Mouse (Mus musculus) granulocyte monocyte progenitor cell, adult 5-6 weeks (primary cell): Measurements from ENCODE around the gene Tom1l2. TPM values are rescaled to one million over a fixed set of nuclear protein-coding genes. Genes with fewer than 3 reads are reported as not detected.

ENCODE experiments used
- ATAC-seq: replicated peaks from 2 replicates; pipeline ENCODE4 v1.8.0; 2016; ENCODE audit warnings: mild to moderate bottlenecking, moderate TSS enrichment, inconsistent platforms; ENCODE audit not compliant: poor library complexity, severe bottlenecking
- total RNA-seq, 2 experiments: library from RNA; stranded (forward) in 1 of 2; stranded (reverse) in 1 of 2; fragments of 200-712, 200-1000 nt in 1 of 2; fragments of >200 nt in 1 of 2; fragmentation: Nextera tagmentation in 1 of 2; gene quantifications; 2 replicates each; pipeline ENCODE4 v1.2.3; 2014 to 2017

Gene Tom1l2
- total RNA-seq, 2 experiments from 2014 or later: 3.3 to 16.8 TPM

DNA sequence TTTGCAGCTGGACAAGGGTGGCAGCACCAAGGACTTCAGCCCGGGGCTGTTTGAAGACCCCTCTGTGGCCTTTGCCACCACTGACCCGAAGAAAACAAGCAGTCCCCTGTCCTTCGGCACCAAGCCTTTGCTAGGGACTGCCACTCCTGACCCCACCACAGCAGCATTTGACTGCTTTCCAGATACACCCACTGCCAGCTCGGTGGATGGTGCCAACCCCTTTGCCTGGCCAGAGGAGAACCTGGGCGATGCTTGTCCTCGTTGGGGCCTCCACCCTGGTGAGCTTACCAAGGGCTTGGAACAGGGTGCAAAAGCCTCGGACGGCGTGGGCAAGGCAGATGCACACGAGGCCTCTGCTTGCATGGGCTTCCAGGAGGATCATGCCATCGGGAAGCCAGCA lies 165.6 kb downstream of the Tom1l2 start:
- ATAC-seq: no peak

DNA sequence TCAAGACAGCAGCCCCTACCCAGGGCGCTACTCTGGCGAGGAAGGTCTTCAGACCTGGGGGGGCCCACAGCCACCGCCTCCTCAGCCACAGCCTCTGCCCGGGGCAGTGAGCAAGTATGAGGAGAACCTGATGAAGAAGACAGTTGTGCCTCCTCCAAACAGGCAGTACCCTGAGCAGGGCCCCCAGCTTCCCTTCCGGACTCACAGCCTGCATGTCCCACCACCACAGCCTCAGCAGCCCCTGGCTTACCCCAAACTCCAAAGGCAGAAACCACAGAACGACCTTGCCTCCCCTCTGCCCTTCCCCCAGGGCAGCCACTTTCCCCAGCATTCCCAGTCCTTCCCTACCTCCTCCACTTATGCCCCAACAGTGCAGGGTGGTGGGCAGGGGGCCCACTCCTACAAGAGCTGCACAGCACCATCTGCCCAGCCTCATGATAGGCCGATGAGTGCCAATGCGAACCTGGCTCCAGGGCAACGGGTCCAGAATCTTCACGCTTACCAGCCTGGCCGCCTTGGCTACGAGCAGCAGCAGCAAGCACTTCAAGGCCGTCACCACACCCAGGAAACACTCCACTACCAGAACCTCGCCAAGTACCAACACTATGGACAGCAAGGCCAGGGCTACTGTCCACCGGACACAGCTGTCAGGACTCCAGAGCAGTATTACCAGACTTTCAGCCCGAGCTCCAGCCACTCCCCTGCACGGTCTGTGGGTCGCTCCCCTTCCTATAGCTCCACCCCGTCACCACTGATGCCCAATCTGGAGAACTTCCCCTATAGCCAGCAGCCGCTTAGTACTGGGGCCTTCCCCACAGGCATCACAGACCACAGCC lies 167.1 kb downstream of the Tom1l2 start:
- peak; percentile 90 for ATAC-seq

DNA sequence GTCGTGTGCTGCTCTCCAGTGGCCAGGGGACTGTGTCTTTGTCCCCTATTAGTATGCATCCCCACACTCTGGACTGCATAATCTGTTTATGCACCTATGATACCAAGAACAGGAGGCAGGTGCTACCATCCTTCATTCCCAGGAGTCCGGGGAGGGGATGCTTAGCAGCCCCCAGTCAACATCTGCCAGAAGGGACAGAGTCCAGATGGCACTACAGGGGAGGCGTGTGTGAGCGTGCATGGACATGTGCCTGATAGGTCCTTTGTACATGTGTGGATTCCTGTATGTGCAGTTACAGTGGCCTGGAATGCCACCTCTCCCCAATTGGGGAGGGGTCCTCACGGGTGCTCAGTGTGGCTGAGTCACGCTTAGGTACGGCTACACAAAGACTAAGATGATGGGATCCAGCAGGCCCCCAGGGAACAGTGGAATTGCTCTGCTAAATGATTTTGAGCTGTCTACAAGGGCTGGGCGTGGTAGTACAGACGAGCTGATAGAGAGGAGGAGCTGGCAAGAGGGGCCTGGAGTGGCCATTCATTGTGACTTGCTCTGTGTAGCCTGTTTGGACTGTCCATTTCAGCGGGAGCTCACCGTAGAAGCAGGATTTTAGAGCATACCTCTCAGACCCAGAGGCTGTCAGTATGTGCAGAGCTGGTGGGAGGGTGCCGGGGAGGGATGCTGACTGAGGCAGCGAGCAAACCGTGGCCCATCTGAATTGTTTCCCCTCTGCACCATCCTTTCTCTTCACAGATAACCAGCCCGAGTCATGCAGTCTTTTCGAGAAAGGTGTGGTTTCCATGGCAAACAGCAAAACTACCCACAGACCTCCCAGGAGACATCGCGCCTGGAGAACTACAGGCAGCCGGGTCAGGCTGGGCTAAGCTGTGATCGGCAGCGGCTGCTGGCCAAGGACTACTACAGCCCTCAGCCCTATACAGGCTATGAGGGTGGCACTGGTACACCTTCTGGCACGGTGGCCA lies 168.1 kb downstream of the Tom1l2 start:
- no peak; the same call in 1 of the 2 replicates for ATAC-seq

DNA sequence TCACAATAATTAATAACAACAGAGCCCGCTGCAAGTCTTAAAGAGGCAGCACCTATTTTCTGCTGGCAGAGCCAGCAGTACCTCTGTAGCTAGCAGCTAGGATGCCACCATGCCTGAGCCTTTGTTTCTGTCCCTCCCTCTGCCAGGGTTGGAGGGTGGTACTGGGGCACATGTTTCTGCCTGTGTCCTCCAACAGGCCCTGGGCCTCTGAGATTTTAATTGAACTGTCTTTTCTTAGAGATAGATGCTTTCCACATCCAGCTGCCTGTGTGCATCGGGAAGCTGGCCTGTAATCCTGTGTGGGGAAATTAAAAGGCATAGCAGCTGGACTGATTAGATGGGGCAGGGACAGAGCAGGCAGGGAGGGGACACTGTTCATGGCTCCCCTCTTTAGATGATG lies 170.0 kb downstream of the Tom1l2 start:
- ATAC-seq: no peak

DNA sequence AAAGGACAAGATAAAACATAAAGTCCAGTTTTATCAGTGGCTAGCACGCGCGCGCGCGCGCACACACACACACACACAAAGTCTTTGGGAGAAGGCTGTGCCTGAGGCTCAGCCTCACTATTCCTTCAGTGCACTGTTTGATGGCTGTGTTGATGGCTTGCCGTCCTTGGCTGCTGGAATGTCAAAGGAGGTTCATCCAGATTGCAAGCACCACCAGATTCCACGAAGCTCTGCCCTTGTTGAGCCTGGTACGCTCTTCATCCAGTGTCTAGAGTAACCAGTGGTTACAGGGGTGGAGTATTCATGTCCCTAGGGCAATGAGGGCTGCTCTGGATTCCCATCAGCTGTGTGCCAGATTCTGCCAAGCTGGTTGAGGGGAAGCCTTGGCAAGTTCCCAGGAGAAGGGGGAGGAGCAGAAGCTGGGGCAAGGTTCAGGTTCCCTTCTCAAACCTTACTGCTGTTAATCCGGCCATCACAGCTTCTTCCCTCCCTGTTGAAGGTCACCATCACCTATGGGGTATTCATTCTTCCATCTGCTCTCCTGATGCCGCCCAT lies 170.5 kb downstream of the Tom1l2 start:
- ATAC-seq: no peak

DNA sequence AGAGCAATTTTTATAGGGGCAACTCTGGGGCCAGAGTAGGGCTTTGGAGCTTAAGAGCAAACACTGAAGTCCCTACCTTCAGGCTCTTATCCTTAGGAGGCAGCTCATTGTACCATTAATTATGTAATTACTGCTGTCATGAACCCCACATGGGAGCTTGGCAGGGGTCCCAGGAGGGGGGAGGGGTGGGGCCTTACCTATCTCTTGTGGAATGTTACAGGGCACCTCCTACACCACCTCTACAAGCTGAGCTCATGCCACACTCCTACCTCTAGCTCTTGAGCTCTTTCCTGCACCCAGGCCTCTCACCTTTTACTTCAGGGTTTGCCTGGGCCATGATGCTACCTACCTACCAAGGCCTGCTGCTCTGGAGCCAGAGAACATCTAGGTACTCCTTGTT lies 174.2 kb downstream of the Tom1l2 start:
- ATAC-seq: no peak

DNA sequence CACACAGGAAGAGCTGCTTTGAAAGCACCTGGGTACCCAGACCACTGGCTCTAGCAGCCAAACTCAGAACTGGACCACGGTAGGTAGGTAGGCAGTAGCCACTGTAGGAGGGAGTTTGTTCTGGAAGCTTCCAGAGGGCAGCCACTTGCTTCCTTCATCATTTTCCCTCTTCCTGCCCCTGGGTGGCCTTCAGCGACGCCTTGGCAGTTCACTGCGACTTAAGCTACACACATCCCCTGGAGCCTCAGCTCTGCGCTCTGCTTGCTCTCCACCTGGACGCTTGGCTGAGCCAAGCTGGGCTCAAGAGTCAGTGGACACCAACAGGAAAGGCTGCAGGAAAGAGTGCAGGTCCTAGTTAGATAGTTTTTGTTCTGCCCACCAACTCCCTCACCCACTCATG lies 174.7 kb downstream of the Tom1l2 start:
- no peak for ATAC-seq

DNA sequence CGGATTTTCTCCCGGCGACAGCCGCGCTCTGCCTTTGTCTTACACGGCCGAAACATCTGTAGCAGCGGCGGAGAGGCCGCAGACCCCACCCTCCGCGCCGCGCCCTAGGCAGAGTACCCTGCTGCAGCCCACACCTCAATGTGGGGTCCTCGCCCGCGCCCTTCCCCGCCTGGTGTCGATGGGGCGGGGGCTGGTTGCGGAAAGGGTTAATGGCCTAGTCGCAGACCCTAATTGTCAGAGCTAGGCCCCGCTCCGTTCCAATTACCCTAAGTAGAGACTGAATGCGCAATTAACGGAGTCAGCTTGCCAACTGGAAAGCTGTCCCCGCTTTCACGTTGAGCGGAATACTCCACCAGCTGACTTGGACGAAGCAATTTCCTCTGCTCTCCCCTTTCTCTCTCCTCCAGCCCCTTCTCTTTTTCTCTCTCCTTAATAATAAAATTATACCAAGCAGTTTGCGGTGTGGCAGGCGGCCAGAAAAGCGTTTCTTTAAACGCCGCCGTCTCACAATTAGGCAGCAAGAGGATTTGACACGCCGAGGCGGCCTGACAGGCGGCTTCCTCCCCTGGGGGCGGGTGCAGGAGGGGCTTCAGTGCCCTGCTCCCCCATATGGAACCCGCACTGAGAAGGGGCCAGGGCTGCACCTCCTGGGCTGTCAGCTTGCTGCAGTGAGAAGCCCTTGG lies 175.6 kb downstream of the Tom1l2 start:
- ATAC-seq: peak; percentile 33

Other genes with a start within 250 kb of the Tom1l2 start
- gene Rai1, start 247.9 kb downstream of the Tom1l2 start, total RNA-seq (2014; fragmentation: Nextera tagmentation): 37.5 and 52.4 TPM in 2 replicates
- gene Rai1, start 247.9 kb downstream of the Tom1l2 start, total RNA-seq (2017): 11.0 and 13.3 TPM in 2 replicates
- gene Srebf1, start 130.3 kb downstream of the Tom1l2 start, total RNA-seq (2014; fragmentation: Nextera tagmentation): 27.3 and 33.0 TPM in 2 replicates
- 36.8 and 42.0 TPM in 2 replicates for gene Srebf1, start 130.3 kb downstream of the Tom1l2 start, total RNA-seq (2017)
- 1.8 TPM in 1 of 2 replicates, not detected in the other for gene Drc3, start 424 bp upstream of the Tom1l2 start, total RNA-seq (2014; fragmentation: Nextera tagmentation)
- gene Drc3, start 424 bp upstream of the Tom1l2 start, total RNA-seq (2017): 0.52 and 1.2 TPM in 2 replicates
- gene Gid4, start 64.2 kb upstream of the Tom1l2 start, total RNA-seq (2014; fragmentation: Nextera tagmentation): 22.3 and 25.4 TPM in 2 replicates
- gene Gid4, start 64.2 kb upstream of the Tom1l2 start, total RNA-seq (2017): 28.5 and 29.5 TPM in 2 replicates
- 26.8 and 31.7 TPM in 2 replicates for gene Atpaf2, start 65.6 kb upstream of the Tom1l2 start, total RNA-seq (2014; fragmentation: Nextera tagmentation)
- gene Atpaf2, start 65.6 kb upstream of the Tom1l2 start, total RNA-seq (2017): 49.5 and 52.1 TPM in 2 replicates
- 49.1 and 60.9 TPM in 2 replicates for gene Drg2, start 101.7 kb upstream of the Tom1l2 start, total RNA-seq (2014; fragmentation: Nextera tagmentation)
- 73.4 and 76.4 TPM in 2 replicates for gene Drg2, start 101.7 kb upstream of the Tom1l2 start, total RNA-seq (2017)
- not detected in 2 replicates for gene Myo15, start 116.4 kb upstream of the Tom1l2 start, total RNA-seq (2014; fragmentation: Nextera tagmentation)
- 0.30 TPM in 1 of 2 replicates, not detected in the other for gene Myo15, start 116.4 kb upstream of the Tom1l2 start, total RNA-seq (2017)
- 24.3 and 27.9 TPM in 2 replicates for gene Alkbh5, start 183.5 kb upstream of the Tom1l2 start, total RNA-seq (2014; fragmentation: Nextera tagmentation)
- gene Alkbh5, start 183.5 kb upstream of the Tom1l2 start, total RNA-seq (2017): 24.9 and 31.7 TPM in 2 replicates